Mouse (Mus musculus): ENCODE results near the gene Tubb4a.
A peak's percentile ranks its signal among the peaks of the same experiment; 100 is the strongest.
"Not testable (repeated sequence)": the region's sequence is repeated elsewhere in the genome, so short reads cannot be mapped to it uniquely, and the experiment has no call there.

The Tubb4a gene

GRCm38 (mm10) chr17:57058891-57059485, 28.6 kb downstream of the Tubb4a start, which contains the start of gene Crb3:
Gene Crb3 (plus strand): TSS chr17:57059105.
- peak; percentile 32 to 56 for DNase-seq (ENCODE audit: low spot score in 2 of 2)

- DNase-seq (ENCODE audit: low spot score in 2 of 2), result no peak
These were observed 31.3 kb downstream of the Tubb4a start for GRCm38 (mm10) chr17:57056246-57056645.

- not testable (repeated sequence) for DNase-seq (ENCODE audit: low spot score in 2 of 2)
These were observed 35.9 kb downstream of the Tubb4a start for GRCm38 (mm10) chr17:57051679-57052078.

GRCm38 (mm10) chr17:57048816-57049215, 38.8 kb downstream of the Tubb4a start:
- no peak for DNase-seq (ENCODE audit: low spot score in 2 of 2)

GRCm38 (mm10) chr17:57047406-57047805, 40.2 kb downstream of the Tubb4a start:
- DNase-seq (ENCODE audit: low spot score in 2 of 2), result no peak

- no peak for DNase-seq (ENCODE audit: low spot score in 2 of 2)
These were observed 46.0 kb downstream of the Tubb4a start, which contains the start of gene Slc25a41 for GRCm38 (mm10) chr17:57041554-57041953. Gene Slc25a41 (minus strand): TSS chr17:57041654.

GRCm38 (mm10) chr17:57038978-57039377, 48.6 kb downstream of the Tubb4a start:
- DNase-seq (ENCODE audit: low spot score in 2 of 2), result no peak

- no peak for DNase-seq (ENCODE audit: low spot score in 2 of 2)
These were observed 54.7 kb downstream of the Tubb4a start for GRCm38 (mm10) chr17:57032854-57033253.

- peak; percentile 100 for DNase-seq (ENCODE audit: low spot score in 2 of 2)
These were observed 55.7 kb downstream of the Tubb4a start for GRCm38 (mm10) chr17:57031661-57032420.

GRCm38 (mm10) chr17:57030931-57031660, 56.5 kb downstream of the Tubb4a start, which contains the start of gene Khsrp:
Gene Khsrp (minus strand): TSS chr17:57031522.
- DNase-seq (ENCODE audit: low spot score in 2 of 2), result peak in 1 of 2 experiments; percentile 38
